Mouse (Mus musculus): ENCODE results near the gene Grxcr1.

DNA sequence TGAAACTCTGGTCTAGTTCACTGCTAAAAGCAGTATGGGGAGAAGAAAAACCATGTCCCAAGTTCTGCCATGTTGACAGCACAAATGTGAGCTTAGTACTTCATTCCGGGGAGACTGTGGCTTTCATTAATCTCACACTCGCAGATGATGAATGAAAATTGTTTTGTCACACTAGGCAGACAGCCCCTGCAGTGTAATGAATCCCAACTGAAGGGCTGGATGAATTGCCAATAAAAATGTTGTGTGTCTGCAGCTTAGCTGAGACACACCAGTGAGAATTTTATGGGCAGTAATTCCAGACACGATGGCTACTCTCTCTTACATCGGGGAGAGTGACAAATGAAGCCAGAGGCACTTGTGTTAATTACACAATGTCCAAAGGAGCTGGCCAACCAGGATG lies 37.1 kb downstream of the Grxcr1 start:
- no peak for TF ChIP-seq CTCF (IDR thresholded peaks at IDR 0.05; ENCODE audit: control insufficient read depth, insufficient read depth, insufficient replicate concordance, low read depth, low read length)
- TF ChIP-seq POLR2A (IDR thresholded peaks at IDR 0.05; ENCODE audit: control insufficient read depth, low read depth, low read length), result no peak

All from testis, adult 2 months (tissue).